Mouse (Mus musculus) small intestine, adult 2 months (tissue): ENCODE results near the gene Vmn1r203. TPM values are rescaled to one million over a fixed set of nuclear protein-coding genes. Genes with fewer than 3 reads are reported as not detected.
"Not testable (repeated sequence)": the region's sequence is repeated elsewhere in the genome, so short reads cannot be mapped to it uniquely, and the experiment has no call there.

ENCODE experiments used
- H3K27ac ChIP-seq: fragments of 200-500 bp; 2 replicates; pipeline ENCODE4 v1.5.1; 2012; ENCODE audit warnings: low read depth, low read length, control low read depth, inconsistent platforms; ENCODE audit not compliant: insufficient read depth
- H3K27me3 ChIP-seq: fragments of 200-500 bp; 2 replicates; pipeline ENCODE4 v1.6.1; 2012; ENCODE audit warnings: mild to moderate bottlenecking, moderate library complexity, low read length, inconsistent platforms; ENCODE audit not compliant: control insufficient read depth, insufficient read depth
- H3K36me3 ChIP-seq: fragments of 200-500 bp; 2 replicates; pipeline ENCODE4 v1.6.1; 2012; ENCODE audit warnings: mild to moderate bottlenecking, low read length, control low read depth, inconsistent platforms; ENCODE audit not compliant: control insufficient read depth, insufficient read depth
- H3K4me1 ChIP-seq: fragments of 200-500 bp; 2 replicates; pipeline ENCODE4 v1.6.1; 2012; ENCODE audit warnings: low read length, inconsistent platforms, mixed read lengths; ENCODE audit not compliant: control insufficient read depth, insufficient read depth, insufficient read length
- H3K4me3 ChIP-seq: fragments of 200-500 bp; 2 replicates; pipeline ENCODE4 v1.5.1; 2012; ENCODE audit warnings: low read depth, mild to moderate bottlenecking, control low read depth, inconsistent platforms, low read length, moderate library complexity
- CTCF ChIP-seq: fragments of 200-500 bp; IDR thresholded peaks from 2 replicates; pipeline ENCODE4 v1.5.1; 2012; ENCODE audit warnings: low read depth, mild to moderate bottlenecking, control low read depth, inconsistent platforms, low read length, moderate library complexity, mixed read lengths; ENCODE audit not compliant: insufficient replicate concordance, insufficient read length; ENCODE audit errors: extremely low read depth
- POLR2A ChIP-seq: fragments of 200-500 bp; IDR thresholded peaks from 2 replicates; pipeline ENCODE4 v1.6.1; 2012; ENCODE audit warnings: low read depth, mild to moderate bottlenecking, control low read depth, inconsistent platforms, low read length, moderate library complexity
- WGBS: fragments of 180-500 bp; shearing (Covaris S2); methylation state at CpG from one replicate; pipeline ENCODE4 v1.1.7; 2018; 5-methylcytosine and 5-hydroxymethylcytosine counted together
- polyA plus RNA-seq: library from polyadenylated mRNA; depleted of rRNA; stranded (reverse); fragments of >200 nt; gene quantifications from 2 replicates; pipeline ENCODE4 v1.2.3, GENCODE M21; 2012; rRNA removed

The Vmn1r203 gene
- polyA plus RNA-seq: not detected in 2 replicates

DNA sequence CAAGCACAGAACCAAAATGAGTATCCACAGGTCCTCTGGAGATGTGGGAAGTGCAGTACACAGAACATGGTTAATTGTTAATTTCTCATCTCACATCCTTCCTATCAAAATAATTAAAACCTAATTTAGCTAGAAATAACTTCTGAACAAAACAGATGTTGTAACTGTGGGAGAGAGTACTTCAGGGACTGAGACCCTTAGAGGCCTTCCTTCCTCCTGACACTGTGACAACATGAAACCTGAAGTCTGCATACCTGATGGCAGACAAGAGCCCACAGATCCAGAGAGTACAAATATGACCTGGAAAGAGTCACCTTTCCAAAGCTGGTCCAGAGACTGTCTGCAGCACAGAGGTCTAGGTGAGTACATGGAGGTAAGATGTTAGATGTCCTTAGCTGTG is at the start of gene Vmn1r203:
Vmn1r203 (plus strand) TSS at position 301 of the 400 bp plus-strand sequence.
- H3K27me3 ChIP-seq: no peaks in the 10 kb centered on the region
- H3K4me3 ChIP-seq: no peak within 1 kb of the TSS
- H3K27ac ChIP-seq: no peak within 1 kb of the TSS
- H3K36me3 ChIP-seq: no peaks in the 10 kb centered on the region
- no peaks in the 10 kb centered on the region for H3K4me1 ChIP-seq
- TF ChIP-seq POLR2A: no peak
- no peak for TF ChIP-seq CTCF

DNA sequence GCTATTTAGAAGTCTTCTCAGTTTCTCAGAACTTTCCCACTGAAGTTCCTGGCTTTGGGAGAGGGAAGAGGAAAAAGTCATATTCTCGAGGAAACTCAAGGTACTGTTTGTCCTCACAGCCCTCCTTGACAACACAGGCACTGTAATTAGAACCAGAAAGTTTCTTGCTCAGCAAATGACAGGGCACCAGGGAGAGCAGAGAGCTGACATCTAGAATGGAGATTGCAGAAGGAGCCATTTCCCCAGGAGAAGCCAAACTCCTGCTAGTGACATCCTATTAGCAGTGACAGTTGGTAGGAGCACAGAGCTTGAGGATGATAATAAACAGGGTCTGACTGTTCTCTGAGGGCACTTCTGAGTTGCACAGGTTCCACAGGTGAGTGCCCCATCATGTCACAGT is 46.3 kb upstream of the Vmn1r203 start, which contains the start of gene Vmn1r201:
Vmn1r201 (plus strand) TSS at position 301 of the 400 bp plus-strand sequence.
- Histone ChIP-seq H3K4me1 (no peaks in the 10 kb centered on the region), H3K27ac (no peak within 1 kb of the TSS), H3K27me3 (no peaks in the 10 kb centered on the region), H3K36me3 (no peaks in the 10 kb centered on the region), H3K4me3 (no peak within 1 kb of the TSS)
- TF ChIP-seq CTCF (no peak), POLR2A (no peak)
- WGBS: 53% methylated on average over 1 of the region's 1 CpGs

DNA sequence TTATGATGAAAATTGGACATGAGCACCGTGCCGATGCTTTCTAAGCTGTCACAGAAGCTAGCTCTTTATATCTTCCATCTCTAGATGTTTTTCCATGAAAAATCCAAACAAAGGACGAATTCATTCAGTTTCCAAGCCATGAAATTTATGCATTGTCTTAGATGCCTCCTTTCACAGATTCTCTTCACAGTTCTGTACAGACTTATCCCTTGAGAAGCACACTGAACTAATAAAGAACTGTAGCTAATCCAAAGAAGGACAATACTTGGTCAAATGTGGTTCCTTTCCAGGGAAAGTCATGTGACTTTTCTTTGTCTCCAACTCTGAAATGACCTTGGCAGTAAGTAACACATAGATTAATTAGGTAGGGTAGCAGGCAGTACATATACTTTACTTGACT is 15.5 kb upstream of the Vmn1r203 start:
- H3K27ac ChIP-seq: no peak overlapping the region
- TF ChIP-seq CTCF (no peak), POLR2A (no peak)
- 60% methylated on average over 3 of the region's 3 CpGs for WGBS
- no peaks in the 10 kb centered on the region for H3K4me1 ChIP-seq
- no peaks in the 10 kb centered on the region for H3K36me3 ChIP-seq
- H3K4me3 ChIP-seq: no peak overlapping the region
- H3K27me3 ChIP-seq: no peaks in the 10 kb centered on the region

DNA sequence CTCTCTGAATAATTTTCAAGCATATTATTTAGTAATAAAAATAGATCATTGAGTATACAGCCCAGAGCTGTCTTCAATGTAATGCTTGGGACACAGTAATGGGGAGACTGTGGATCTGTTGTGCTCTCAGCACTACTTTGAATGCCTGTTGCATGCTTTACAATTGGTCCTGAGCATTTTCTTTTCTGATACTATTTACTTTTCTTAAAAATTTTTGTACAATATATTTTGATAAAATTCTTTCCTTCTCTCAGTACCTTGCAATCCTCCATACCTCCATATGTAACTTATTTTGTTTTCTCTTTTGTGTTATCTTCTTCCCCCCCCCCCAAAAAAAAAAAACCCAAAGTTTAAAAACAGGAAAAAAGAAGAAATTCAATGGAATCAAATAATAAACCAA is 12.6 kb upstream of the Vmn1r203 start, which contains the start of gene Vmn1r202:
Vmn1r202 (minus strand) TSS at position 101 of the 400 bp plus-strand sequence.
- Histone ChIP-seq H3K36me3 (no peaks in the 10 kb centered on the region), H3K4me1 (no peaks in the 10 kb centered on the region), H3K4me3 (no peak within 1 kb of the TSS), H3K27me3 (no peaks in the 10 kb centered on the region), H3K27ac (no peak within 1 kb of the TSS)
- TF ChIP-seq POLR2A (no peak), CTCF (no peak)

DNA sequence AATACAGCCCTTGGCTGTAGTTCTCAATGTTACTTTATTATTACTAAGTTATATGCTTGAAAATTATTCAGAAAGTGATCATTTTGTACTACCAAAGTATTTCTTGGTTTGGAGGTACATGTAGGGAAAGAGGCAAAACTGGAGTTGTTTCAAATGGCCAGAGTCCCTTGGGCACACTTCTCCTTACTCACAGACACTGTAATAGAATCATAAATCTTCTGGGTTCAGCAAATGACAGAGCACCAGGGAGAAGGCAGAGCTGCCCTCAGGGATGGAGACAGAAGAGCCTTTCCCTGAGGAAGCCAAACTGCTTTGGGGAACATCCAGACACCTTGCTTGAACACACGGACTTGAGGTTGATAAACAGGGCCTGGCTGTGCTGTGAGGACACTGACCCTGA is 35.0 kb downstream of the Vmn1r203 start, which contains the start of gene Vmn1r204:
Vmn1r204 (plus strand) TSS at position 301 of the 400 bp plus-strand sequence.
- not testable (repeated sequence) for H3K4me1 ChIP-seq, H3K4me3 ChIP-seq, H3K27me3 ChIP-seq, H3K36me3 ChIP-seq, H3K27ac ChIP-seq
- 59% methylated on average over 1 of the region's 1 CpGs for WGBS

DNA sequence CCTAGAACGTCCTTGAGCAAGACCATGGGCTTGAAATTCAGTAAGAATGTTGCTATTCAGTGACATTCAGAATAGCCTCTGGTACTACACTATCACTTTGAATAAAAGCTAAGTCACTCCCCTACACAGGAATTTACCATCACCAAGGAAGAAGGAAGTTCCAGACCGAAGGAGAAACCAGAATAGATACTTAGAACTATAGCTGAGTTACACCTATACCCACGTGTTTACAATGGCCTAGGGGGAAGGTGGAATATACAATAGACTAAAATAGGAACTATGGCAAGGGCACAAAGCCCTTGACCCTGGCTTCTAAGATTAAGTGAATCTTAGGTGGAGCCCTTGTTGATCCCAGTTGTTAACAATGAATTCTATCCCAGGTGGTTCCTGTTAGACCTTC is 57.0 kb downstream of the Vmn1r203 start:
- 59% methylated on average over 3 of the region's 3 CpGs for WGBS
- H3K27me3 ChIP-seq, H3K27ac ChIP-seq, H3K36me3 ChIP-seq, H3K4me3 ChIP-seq, H3K4me1 ChIP-seq: not testable (repeated sequence)

Other genes starting within 250 kb of the Vmn1r203 start
- gene Vmn1r195, start 247.6 kb upstream of the Vmn1r203 start, polyA plus RNA-seq: not detected in 2 replicates
- not detected in 2 replicates for gene Vmn1r196, start 228.2 kb upstream of the Vmn1r203 start, polyA plus RNA-seq
- gene Vmn1r197, start 193.5 kb upstream of the Vmn1r203 start, polyA plus RNA-seq: not detected in 2 replicates
- gene Vmn1r198, start 167.8 kb upstream of the Vmn1r203 start, polyA plus RNA-seq: not detected in 2 replicates
- not detected in 2 replicates for gene Vmn1r199, start 138.3 kb upstream of the Vmn1r203 start, polyA plus RNA-seq
- gene Vmn1r200, start 127.7 kb upstream of the Vmn1r203 start, polyA plus RNA-seq: not detected in 2 replicates
- gene Vmn1r201, start 46.2 kb upstream of the Vmn1r203 start, polyA plus RNA-seq: not detected in 2 replicates
- gene Vmn1r202, start 12.7 kb upstream of the Vmn1r203 start, polyA plus RNA-seq: not detected in 2 replicates
- not detected in 2 replicates for gene Vmn1r204, start 35.1 kb downstream of the Vmn1r203 start, polyA plus RNA-seq
- not detected in 2 replicates for gene Vmn1r205, start 74.9 kb downstream of the Vmn1r203 start, polyA plus RNA-seq
- not detected in 2 replicates for gene Vmn1r206, start 106.1 kb downstream of the Vmn1r203 start, polyA plus RNA-seq
- gene Vmn1r207-ps, start 211.5 kb downstream of the Vmn1r203 start, polyA plus RNA-seq: not detected in 2 replicates